Mouse (Mus musculus) thymus, adult 2 months (tissue): ENCODE results near the gene Atxn1.

Experiments
- CTCF ChIP-seq: fragments of 200-500 bp; IDR thresholded peaks from 2 replicates; pipeline ENCODE4 v1.5.1; 2012; ENCODE audit warnings: mild to moderate bottlenecking, control low read depth, low read length, moderate library complexity, borderline replicate concordance; ENCODE audit not compliant: control insufficient read depth, poor library complexity, insufficient read depth; ENCODE audit errors: extremely low read depth
- POLR2A ChIP-seq: fragments of 200-500 bp; IDR thresholded peaks from 2 replicates; pipeline ENCODE4 v1.6.1; 2012; ENCODE audit warnings: mild to moderate bottlenecking, low read length, control low read depth, moderate library complexity; ENCODE audit not compliant: control insufficient read depth, poor library complexity, insufficient read depth; ENCODE audit errors: extremely low read depth

DNA sequence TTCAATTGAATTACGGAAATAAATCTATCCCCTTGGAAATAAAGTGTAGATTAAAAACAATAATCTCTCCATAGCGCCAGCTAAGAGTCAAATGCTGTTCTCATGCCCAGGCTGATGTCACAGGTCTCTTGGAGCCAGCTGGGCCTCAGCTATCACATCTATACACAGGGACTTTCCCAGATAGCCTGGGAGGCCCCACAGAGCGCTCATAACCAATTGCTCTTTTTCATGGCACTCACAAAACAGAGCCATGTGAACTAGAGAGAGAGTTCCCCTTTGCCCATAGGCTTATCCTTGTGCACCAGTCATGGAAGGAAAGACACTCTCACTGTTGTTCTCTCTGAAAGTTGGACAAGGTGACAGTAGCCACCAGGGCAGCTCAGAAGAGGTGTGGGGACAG lies 230.3 kb downstream of the Atxn1 start:
- TF ChIP-seq POLR2A (no peak), CTCF (no peak)
